Mouse (Mus musculus): Measurements from ENCODE around the gene Babam2.
"Not testable (repeated sequence)": the region's sequence is repeated elsewhere in the genome, so short reads cannot be mapped to it uniquely, and the experiment has no call there.

The Babam2 gene

DNA sequence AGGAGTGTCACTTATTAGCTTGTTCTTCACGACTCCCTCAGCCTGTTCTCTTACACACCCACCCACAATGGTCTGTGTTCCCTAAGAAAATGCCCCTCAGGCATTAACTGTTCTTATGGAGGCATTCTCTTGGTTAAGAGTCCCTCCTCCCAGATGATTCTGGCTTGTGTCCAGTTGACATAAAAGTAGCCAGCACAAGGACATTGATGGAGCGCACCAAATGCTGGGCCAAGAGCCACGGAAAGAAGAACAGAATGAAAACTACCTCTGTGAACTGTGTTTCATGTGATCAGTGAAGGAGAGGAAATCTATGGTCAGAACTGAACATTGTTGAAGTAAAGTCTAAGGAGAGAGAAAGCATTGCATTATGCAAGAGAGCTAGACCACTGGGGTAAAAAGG, 89.7 kb downstream of the Babam2 start:
- no peak for DNase-seq (ENCODE audit: low spot score in 2 of 2)

DNA sequence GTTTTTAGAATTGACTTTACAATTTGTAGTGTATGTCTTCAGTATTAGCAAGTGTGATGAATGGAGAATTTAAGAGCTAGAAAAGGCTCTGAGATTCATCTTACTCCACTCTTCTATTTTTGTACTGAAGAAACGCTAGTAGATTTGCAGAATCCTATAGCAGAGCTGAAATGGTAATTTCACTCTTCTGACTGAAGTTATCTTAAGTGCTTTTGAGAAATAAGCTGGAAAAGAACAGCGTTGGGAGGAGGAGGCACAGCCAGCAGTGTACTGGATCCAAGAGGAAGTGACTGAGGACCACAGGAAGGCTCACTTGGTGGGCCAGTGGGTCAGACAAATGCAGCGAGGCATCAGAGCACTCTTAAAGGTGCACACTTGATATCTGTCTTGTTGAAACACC, 90.1 kb downstream of the Babam2 start:
- peak in 1 of 2 experiments; percentile 9 for DNase-seq (ENCODE audit: low spot score in 2 of 2)

DNA sequence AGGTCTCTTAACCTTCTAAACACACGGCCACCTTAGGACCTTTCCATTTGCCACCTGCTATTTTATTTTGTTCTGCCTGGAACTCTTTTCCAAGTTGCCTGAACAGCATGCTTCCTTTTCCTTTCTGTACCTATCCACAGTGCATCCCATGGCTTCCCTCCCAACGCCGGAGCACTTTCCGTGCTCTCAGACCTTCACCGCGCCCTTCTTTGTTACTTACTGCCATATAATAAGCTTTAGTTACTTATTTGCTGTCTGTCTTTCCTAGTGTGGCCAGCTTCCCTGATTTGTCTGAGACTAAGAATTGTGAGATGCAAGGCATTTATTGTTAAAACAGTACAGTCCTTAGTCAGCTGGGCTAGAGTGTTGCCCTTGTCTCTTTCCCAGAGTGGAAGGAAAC, 94.9 kb downstream of the Babam2 start:
- no peak for DNase-seq (ENCODE audit: low spot score in 2 of 2)

DNA sequence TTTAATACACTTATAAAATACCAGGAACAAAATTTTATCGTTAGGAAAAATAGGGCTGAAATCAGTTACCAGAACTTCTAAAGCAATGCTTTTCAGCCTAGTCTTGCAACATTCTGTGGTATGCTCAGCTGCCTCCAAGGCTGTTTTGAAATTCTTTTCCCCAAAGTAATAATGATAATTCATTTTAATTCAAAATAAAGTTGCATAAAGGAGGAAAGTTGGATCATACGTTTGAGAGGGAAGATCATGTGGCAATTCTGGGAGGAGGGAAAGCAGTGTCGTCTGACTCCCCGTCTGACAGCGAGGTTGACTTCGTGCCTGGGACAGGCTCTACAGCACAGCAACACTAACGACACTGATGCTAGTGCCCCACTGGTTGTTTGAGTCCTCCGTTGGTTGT, 95.4 kb downstream of the Babam2 start:
- no peak for DNase-seq (ENCODE audit: low spot score in 2 of 2)

DNA sequence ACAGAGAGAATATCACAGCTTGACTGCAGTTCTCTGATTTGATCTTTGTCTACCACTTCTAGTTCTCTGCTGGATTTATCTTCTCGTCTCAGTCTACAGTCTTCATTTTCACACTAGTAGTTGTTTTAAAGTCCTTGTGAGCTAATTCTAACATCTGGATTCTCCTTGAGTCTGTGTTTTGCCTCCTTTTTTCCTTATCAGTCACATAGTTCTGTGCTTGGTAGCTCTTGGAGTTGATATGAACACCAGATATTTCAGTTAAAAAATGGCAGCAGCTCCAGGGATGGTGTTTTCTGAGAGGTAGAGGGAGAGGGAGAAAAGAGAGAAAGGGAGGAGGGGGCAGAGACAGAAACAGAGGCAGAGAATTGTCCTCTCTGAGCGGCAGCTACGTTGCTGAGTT, 97.9 kb downstream of the Babam2 start:
- DNase-seq (ENCODE audit: low spot score in 2 of 2) = no peak

DNA sequence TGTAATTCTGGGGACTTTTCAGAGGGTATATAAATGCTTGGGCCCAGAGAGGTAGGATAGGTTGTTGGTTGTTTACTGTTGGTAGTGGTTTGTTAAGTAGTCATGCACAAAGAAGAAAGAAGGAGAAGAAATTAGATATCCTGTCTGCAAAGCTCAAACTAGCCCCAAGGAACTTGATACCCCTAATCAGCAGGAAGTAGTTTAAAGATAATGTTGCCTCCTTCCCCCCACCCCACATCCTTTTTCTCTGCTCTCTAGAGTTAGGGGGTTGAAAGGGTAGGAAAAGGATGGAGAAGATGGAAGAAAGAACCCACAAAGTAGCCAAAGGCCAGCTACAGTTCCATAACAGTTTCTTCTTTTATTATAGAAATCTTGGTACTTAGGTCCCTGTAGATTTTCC, 99.5 kb downstream of the Babam2 start:
- DNase-seq (ENCODE audit: low spot score in 2 of 2) = no peak

DNA sequence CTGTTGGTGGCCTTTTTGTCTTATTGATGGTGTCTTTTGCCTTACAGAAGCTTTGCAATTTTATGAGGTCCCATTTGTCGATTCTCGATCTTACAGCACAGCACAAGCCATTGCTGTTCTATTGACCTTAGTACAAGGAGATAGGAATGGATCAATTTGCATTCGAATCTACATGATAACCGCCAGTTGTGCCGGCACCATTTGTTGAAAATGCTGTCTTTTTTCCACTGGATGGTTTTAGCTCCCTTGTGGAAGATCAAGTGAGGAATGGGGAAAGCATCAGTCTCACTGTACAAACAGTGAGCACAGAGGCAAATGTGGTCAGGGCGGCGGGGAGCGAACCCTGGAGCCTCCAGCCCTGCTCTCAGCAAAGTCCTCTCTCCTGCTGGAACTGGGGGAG, 106.7 kb downstream of the Babam2 start:
- not testable (repeated sequence) for DNase-seq (ENCODE audit: low spot score in 2 of 2)

DNA sequence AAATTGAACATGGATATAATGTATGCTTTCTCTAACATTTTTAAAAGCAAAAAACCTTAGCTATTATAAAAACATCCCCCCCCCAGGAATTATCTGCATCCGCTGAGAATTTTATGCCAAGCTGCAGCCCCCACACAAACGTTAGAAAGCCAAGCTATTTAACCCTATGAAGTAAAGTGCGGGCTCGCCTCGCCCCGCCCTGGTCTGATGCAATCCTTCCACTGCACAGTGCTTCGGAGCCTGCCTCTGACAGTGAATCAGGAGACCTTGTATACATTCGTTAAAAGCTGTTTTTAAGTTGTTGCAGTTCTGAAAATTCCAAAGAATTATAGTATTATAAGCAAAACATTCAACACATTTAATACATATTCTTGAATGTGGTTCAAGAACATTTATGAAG, 107.3 kb downstream of the Babam2 start:
- no peak for DNase-seq (ENCODE audit: low spot score in 2 of 2)

DNA sequence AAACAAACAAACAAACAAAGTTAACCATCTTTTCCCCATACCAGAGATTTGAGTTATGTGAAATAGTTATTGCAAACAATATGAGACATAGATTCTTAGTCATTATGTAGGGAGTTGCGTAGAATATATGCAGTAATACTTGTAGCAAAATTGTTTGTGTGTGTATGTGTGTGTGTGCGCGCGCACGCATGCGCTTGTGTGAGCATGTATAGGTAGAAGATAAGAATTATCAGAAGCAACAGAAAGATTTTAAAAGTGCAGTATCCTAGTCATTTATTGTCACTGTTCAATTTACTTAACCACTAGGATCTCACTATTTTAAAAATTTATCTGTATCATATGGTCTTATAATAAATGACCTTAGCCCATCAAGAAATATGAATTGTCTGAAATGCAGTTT, 109.8 kb downstream of the Babam2 start:
- no peak for DNase-seq (ENCODE audit: low spot score in 2 of 2)

DNA sequence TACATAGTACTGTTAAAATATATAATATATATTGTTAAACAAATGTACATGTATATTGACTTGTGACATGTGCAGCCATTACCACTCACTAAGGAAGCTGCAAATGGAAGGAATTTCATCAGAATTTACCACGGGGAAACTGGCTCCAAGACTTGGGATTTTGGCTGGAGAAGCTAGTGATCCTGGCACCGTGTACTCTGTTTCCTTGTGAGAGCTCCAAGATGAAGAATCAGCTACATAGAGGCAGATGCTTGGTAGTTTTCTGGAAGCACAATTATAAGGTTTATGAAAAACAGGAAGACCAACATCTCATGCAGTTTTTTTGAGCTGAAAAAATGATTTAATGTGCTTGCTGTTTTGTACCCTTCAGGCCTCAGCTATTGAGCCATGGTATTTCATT, 110.8 kb downstream of the Babam2 start:
- DNase-seq (ENCODE audit: low spot score in 2 of 2) = no peak

DNA sequence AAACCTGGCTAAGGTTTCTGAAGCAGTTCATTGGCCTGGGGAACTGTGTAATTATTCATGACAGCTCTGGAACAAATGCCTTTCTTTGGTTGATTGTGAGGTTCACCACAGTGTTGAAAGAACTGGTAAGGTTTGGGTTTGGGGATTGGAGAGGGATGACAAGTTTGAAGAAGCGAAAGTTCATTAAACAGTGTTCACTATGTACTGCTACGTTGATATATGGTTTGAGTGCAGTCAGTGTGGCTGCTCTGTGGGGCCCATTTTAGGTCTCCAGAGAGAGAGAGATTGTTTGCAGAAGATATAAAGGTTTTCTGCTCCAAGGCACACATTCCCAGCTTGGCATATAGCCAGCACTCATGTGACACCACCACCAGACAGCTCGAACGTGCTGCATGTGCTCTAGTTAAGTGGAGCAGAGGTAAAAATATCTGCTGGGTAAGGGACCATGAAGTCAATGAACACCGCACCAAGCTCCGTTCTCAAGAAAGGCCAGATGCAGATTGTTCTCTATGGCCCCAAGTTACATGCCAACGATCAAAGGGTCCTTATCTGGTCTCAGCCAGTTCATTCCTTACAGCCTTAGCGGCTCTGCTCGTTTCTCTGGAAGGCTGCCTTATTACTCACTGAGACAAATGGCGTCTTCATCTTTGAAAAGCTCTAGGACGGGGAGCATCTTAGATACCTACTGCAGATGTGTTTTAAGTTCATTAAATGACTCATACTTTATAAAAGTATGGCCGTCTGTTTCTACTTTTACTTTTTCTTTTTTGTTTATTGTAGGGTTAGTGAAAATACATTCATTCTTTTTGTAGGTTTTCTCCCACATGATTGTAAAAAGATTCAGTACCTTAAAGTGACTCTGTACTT, 113.5 kb downstream of the Babam2 start:
- peak in 1 of 2 experiments; percentile 11 for DNase-seq (ENCODE audit: low spot score in 2 of 2)

DNA sequence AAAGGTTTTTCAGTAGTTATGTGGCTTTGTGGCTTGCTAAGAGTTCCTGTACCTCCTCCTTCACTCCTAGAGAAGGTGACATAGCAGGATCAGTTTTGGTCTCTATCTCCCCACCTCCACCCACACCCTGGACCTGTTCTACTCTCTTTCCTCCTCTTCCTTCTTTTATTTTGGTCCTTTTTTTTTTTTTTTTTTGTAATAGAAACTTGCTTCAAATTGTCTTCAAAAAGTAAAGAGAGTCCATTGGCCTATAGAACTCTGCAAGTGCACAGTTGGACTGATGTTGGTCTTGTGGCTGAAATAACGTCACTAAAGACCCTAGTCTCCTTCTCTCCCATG, 114.1 kb downstream of the Babam2 start:
- no peak for DNase-seq (ENCODE audit: low spot score in 2 of 2)

DNA sequence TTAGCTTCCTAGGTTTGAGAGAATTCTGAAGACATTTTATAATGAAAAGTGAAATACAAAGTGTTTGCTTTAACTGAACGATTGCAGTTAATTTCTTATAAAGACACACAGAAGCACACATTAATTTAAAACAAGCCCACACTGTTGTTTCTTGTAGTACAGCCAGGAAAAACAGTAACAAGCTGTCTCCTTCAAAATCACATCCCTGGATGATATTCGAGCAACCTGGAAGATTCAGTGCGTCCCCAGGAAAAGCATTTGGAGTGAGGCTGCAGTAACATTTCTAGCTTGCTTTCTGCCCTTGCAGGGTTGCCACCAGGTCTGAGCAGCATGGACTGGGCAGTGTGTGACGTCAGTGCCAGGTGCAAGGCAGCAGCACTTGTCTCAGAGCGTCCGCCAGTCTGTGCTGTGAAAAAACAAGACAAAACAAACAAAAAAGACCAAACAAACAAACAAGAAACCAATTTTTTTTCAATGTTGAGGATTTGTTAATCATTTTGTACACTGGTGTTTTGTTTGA, 115.7 kb downstream of the Babam2 start:
- DNase-seq (ENCODE audit: low spot score in 2 of 2) = no peak

DNA sequence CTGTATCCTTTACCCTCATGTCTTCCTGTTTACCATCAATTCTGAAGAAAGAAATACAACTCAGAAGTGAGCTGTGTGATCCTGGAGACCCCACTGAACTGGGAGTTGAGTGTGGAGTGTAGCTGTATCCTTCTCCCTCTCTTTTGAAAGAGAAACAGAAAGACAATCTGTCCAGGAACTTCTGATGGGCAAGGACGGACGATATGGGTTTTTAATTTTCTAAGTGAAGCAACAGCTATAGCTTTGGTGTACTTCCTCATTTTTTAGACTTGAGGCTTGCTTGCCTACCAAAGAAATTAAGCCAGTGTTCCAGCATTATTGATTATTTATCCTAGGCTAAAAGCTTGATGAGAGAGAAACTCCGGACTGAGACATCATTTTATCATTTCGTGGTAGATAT, 116.6 kb downstream of the Babam2 start:
- no peak for DNase-seq (ENCODE audit: low spot score in 2 of 2)

DNA sequence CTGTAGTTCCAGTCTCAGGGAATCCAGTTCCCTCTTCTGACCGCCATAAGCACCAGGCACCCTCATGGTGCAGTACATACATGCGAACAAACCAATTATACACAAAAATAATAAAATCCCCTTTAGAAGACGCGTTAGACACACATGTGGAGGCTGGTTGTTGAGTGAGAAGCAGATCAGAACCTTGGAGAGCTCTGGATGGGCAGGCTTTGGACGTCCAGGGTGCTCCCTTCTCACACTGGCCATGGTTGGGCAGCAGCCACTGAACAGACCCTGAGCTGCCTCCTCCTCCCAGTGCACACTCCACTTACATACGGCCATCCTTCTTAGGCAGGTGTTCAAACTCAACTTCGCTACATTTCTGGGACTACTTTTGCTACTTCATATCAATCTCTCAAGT, 117.6 kb downstream of the Babam2 start:
- DNase-seq (ENCODE audit: low spot score in 2 of 2) = no peak

DNA sequence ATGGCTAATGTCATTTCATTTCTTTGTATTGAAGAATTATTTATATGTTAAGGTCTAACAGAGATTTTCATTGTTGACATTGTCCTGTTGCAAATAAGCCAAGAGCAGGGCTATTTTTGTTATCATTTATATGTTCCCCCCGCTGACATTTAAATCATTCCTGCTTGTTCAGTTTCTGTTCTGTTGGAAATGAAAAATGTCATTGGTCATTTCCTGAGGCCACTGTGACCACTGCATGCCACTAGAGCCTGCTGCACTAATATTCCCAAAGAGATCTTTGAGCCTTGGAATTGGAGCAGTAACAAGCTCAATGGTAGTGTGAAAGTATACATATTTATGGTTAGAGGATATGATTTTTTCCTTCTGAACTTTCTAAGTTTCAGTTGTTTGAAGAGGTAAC, 118.6 kb downstream of the Babam2 start:
- DNase-seq (ENCODE audit: low spot score in 2 of 2) = no peak

DNA sequence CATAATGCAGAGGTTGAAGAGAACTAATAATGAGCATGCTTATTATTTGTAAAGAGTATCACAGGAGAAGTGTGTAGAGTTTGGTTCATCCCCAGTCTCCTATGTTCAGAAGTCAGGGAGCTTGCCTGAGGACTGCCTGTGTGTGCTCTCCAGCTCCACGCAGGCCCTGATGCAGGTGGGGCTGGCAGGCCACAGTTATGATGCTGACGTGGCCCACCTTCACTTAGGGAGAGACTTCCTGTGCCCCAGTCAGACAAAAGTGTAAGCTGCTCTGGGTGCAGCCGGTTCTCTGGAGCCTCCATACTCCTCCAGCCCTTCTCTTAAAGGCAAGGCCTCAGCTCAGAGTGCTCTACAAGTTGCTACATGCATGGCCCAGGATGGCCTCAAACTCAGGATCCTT, 123.3 kb downstream of the Babam2 start:
- DNase-seq (ENCODE audit: low spot score in 2 of 2) = no peak

DNA sequence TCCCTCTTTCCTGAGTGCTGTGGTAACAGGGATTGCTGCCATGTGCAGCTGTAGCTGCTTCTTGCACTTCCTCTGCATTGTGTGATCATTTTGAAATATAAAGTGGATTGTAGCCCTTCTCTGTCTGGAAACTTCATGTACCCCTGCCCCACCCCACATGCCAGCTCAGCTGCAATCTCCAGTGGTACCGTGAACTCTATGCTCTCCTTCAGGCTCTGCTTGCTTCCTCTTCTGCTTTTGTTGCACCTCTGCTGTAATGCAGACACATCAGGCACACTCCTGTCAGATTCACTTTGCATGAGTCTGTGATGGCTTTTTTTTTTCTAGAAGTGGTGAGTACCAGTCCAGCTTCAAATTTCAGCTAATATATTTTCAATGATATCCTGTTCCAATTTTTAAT, 123.7 kb downstream of the Babam2 start:
- DNase-seq (ENCODE audit: low spot score in 2 of 2) = no peak

DNA sequence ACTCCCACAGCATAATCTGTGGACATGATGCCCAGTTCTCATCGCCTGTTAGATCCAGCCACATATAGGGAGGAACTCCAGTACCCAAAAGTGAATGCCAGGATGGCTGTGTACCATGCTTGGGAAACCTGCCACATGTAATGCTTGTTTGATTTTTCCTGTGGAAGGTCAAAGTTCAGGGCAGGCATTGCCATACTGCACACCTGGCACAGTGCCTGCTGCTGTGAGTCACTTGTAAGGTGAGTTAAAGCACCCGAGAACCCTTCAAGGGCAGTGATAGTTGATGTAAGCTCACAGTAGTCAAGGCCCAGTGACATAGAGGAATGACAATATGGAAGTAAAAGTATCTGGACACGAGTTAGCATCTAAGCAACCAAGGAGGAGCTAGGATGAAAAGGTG, 126.2 kb downstream of the Babam2 start:
- no peak for DNase-seq (ENCODE audit: low spot score in 2 of 2)

DNA sequence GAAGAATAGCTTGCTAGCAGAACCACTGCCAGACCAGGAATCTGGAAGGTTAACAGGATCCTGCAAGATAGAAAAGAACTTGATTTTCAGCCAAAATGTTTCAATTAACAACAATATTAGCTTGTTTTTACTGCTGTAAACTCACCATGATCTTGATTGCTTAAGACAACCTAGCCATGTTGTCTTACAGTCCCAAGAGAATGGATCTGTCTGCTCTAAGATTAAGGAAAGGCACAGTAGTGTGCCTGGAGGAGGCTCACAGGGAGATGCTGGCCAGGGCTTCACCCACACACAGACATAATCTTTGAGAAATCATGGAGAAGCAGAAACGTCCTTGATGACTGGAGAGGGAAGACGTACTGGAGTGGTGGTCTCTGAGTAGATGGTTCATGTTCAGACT, 126.6 kb downstream of the Babam2 start:
- DNase-seq (ENCODE audit: low spot score in 2 of 2) = no peak

DNA sequence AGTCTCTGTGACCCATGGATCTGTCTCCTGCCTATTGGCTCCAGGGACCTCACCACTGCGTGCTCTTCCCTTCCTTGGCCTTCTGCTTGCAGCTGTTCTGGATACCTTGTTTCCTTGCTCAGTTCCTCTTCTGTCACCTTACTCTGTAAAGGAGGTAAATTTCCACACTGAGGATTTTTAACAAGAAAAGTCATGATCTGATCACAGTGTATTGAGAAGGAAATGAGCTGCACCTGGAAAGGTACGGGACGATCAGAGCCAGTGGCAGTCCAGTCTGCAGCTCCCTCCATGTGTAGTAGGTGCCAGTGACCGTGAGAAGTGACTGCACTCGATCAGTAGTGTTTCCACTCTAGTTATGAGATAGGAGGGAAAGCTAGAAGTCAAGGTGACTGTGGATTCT, 129.8 kb downstream of the Babam2 start:
- DNase-seq (ENCODE audit: low spot score in 2 of 2) = no peak

DNA sequence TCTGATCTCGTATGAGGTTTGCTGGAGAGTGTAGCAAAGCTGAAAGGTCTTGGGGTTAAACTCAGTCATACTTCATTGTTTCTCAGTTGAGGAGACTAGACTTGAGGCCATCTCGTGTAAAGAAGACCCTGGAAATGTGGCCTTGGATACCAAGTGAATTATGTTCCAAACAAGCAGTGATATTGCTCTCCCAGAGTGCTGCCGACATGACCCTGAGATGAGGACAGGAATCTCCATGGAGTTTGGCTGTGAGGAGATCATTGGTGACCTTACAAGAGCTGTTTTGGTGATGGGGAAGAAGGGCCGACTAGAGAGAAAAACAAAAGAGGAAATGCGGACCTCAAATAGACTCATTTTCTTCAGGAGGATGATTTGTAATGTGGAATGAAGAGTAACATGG, 130.4 kb downstream of the Babam2 start:
- DNase-seq (ENCODE audit: low spot score in 2 of 2) = no peak

DNA sequence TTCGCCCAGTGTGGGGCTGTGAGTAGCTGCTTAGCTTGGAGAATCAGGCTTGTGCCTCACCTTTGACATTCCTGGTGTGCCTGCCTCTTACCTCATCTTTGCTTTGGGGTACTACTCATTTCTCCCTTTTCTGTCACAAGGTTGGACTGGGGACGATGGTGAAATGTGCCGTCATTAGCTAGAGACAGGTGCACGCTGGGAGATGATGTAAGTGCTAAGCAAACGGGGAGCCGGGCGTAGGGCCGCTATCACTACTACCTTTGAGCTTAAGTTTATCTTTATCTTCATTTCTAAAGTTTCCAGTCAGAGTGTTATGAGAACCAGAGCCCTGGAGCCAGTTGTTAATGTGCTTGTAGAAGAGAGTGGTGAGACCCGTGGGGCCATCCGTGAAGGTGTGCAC, 131.3 kb downstream of the Babam2 start:
- DNase-seq (ENCODE audit: low spot score in 2 of 2) = no peak

DNA sequence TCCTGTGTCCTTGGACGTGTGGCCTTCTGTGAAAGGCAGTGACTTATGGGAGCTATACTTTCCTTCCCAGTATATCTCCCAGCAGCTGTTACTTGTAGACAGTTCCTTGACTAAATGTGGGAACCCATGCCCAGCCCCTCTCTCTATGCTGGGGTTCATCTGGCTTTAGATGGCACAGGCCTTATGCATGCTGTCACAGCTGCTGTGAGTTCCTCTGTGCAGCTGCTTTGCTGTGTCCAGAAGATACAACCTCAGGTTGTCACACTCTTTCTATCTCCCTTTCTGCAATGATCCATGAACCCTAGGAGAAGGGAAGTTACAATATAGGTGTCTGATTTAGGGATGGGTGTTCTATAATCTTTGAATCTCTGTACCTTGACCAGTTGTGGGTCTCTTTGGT, 132.1 kb downstream of the Babam2 start:
- DNase-seq (ENCODE audit: low spot score in 2 of 2) = no peak
